Comparison of ENCODE assay signal across 8 mouse cellular contexts in the genomic region with DNA sequence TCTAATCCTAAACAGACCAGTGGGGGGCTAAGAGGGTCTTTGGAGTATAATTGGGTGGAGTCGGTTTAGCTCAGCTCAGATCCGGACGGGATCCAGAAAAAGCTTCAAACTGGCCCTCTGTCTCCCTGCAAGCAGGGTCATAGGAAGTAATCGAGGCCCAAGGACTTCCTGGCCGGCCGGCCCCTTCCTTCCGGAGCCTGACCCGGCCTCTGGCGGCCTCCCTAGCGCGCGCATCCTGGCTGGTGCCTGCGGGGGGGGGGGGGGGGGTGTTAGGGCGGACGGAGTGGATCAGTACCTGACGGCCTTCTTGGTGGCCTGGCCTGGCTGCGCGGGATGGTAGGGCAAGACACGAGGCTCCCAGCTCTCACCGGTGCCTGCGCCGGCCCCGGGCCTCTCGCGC. TPM values are rescaled to one million over a fixed set of nuclear protein-coding genes. Genes with fewer than 3 reads are reported as not detected.
DNase-seq lines count a peak whose midpoint lies in the region; ATAC-seq and TF ChIP-seq lines count a peak whose summit lies in the region.

No protein-coding gene starts in this region.

- peak overlapping the region; percentile 80 for H3K4me3 ChIP-seq in G1E (ENCODE audit: low read depth, low read length)
- peak overlapping the region; percentile 85 for H3K4me3 ChIP-seq in forebrain, embryonic 14.5 days (ENCODE audit: low read depth, low read length)
- peak overlapping the region; percentile 74 for H3K4me3 ChIP-seq in intestine, postnatal 0 days (ENCODE audit: low read depth, low read length)
- H3K4me3 ChIP-seq in lung, embryonic 14.5 days (ENCODE audit: low read depth, low read length), result peak overlapping the region; percentile 72
- peak overlapping the region; percentile 75 for H3K4me3 ChIP-seq in stomach, embryonic 16.5 days (replicated peaks; ENCODE audit: low read length)

- H3K9ac ChIP-seq in forebrain, embryonic 14.5 days (ENCODE audit: low read length), result peak overlapping the region; percentile 86
- H3K9ac ChIP-seq in intestine, postnatal 0 days (ENCODE audit: low read depth, low read length), result peak overlapping the region; percentile 67
- H3K9ac ChIP-seq in lung, embryonic 14.5 days, result peak overlapping the region; percentile 66
- peak overlapping the region; percentile 83 for H3K9ac ChIP-seq in stomach, embryonic 16.5 days (ENCODE audit: low read length)

- H3K27ac ChIP-seq in forebrain, embryonic 14.5 days (ENCODE audit: low read depth, low read length), result peak overlapping the region; percentile 80
- H3K27ac ChIP-seq in intestine, postnatal 0 days (ENCODE audit: low read depth, low read length), result peak overlapping the region; percentile 80
- peak overlapping the region; percentile 81; the same call in 1 of the 2 replicates for H3K27ac ChIP-seq in lung, embryonic 14.5 days (ENCODE audit: low read depth)
- peak overlapping the region; percentile 78 for H3K27ac ChIP-seq in stomach, embryonic 16.5 days (ENCODE audit: low read length)

- peak overlapping the region; percentile 89 for H3K4me2 ChIP-seq in forebrain, embryonic 14.5 days (ENCODE audit: low read length)
- H3K4me2 ChIP-seq in intestine, postnatal 0 days (replicated peaks; ENCODE audit: low read depth), result peak overlapping the region; percentile 97
- peak overlapping the region; percentile 79 for H3K4me2 ChIP-seq in lung, embryonic 14.5 days
- peak overlapping the region; percentile 51 for H3K4me2 ChIP-seq in stomach, embryonic 16.5 days (ENCODE audit: low read depth, low read length)

- H3K9me3 ChIP-seq in G1E (replicated peaks), result no peaks in the 10 kb centered on the region
- H3K9me3 ChIP-seq in forebrain, embryonic 14.5 days (replicated peaks; ENCODE audit: control insufficient read depth, low read length), result no peaks in the 10 kb centered on the region
- no peaks in the 10 kb centered on the region for H3K9me3 ChIP-seq in intestine, postnatal 0 days (ENCODE audit: control insufficient read depth)
- no peaks in the 10 kb centered on the region for H3K9me3 ChIP-seq in lung, embryonic 14.5 days (ENCODE audit: low read depth, low read length)
- no peaks in the 10 kb centered on the region for H3K9me3 ChIP-seq in stomach, embryonic 16.5 days (replicated peaks; ENCODE audit: control insufficient read depth, low read length)

- H3K27me3 ChIP-seq in G1E (ENCODE audit: insufficient read depth, low read length), result peaks cover 4% of the 10 kb centered on the region; the same call in 1 of the 2 replicates
- H3K27me3 ChIP-seq in forebrain, embryonic 14.5 days (replicated peaks; ENCODE audit: control insufficient read depth, insufficient read depth, low read length), result no peaks in the 10 kb centered on the region; the same call in 1 of the 2 replicates
- peaks cover 11% of the 10 kb centered on the region; the same call in 1 of the 2 replicates for H3K27me3 ChIP-seq in intestine, postnatal 0 days (replicated peaks; ENCODE audit: control insufficient read depth, insufficient read depth, low read length)
- H3K27me3 ChIP-seq in lung, embryonic 14.5 days (ENCODE audit: insufficient read depth, low read length), result peaks cover 38% of the 10 kb centered on the region
- peaks cover 27% of the 10 kb centered on the region for H3K27me3 ChIP-seq in stomach, embryonic 16.5 days (ENCODE audit: control insufficient read depth, insufficient read depth, low read length)

- H3K4me1 ChIP-seq in G1E (ENCODE audit: insufficient read depth, low read depth, low read length), result peaks cover 58% of the 10 kb centered on the region
- H3K4me1 ChIP-seq in forebrain, embryonic 14.5 days (ENCODE audit: control insufficient read depth, insufficient read depth, low read length), result peaks cover 30% of the 10 kb centered on the region
- no peaks in the 10 kb centered on the region for H3K4me1 ChIP-seq in intestine, postnatal 0 days (replicated peaks; ENCODE audit: control insufficient read depth, insufficient read depth, low read length)
- H3K4me1 ChIP-seq in lung, embryonic 14.5 days (ENCODE audit: insufficient read depth), result 0 out of 2 replicates have a peak, but pooled peaks cover 12% of the 10 kb centered on the region
- peaks cover 18% of the 10 kb centered on the region; the same call in 1 of the 2 replicates for H3K4me1 ChIP-seq in stomach, embryonic 16.5 days (ENCODE audit: control insufficient read depth, insufficient read depth, low read length)

- peak; percentile 34 for DNase-seq in 416B (ENCODE audit: low read depth)
- DNase-seq in G1E (ENCODE audit: low spot score), result peak; percentile 79
- peak; percentile 33 for DNase-seq in forebrain, embryonic 14.5 days (ENCODE audit: low spot score)
- peak; percentile 69 for DNase-seq in lung, embryonic 14.5 days
- no peak for DNase-seq in cerebellum, adult 8-10 months
- no peak for DNase-seq in right cerebral cortex, postnatal 10 days (ENCODE audit: low spot score in 2 of 2)

- TF ChIP-seq CTCF in G1E (IDR thresholded peaks at IDR 0.05; ENCODE audit: low read depth, low read length), result no peak
- TF ChIP-seq CTCF in intestine, postnatal 0 days (IDR thresholded peaks at IDR 0.05; ENCODE audit: low read depth), result no peak
- no peak for TF ChIP-seq CTCF in lung, embryonic 14.5 days (IDR thresholded peaks at IDR 0.05; ENCODE audit: low read depth)

- no peak for ATAC-seq in G1E (ENCODE audit: extremely low read depth, insufficient number of reproducible peaks, low FRiP score, poor library complexity, severe bottlenecking)
- ATAC-seq in forebrain, embryonic 14.5 days, result no peak
- no peak for ATAC-seq in intestine, postnatal 0 days
- ATAC-seq in lung, embryonic 14.5 days (ENCODE audit: insufficient read depth), result no peak; the same call in 1 of the 2 replicates
- no peak for ATAC-seq in stomach, embryonic 16.5 days (ENCODE audit: insufficient read depth, low FRiP score)

- H3K36me3 ChIP-seq in G1E (replicated peaks), result peaks cover 49% of the 10 kb centered on the region
- H3K36me3 ChIP-seq in forebrain, embryonic 14.5 days (ENCODE audit: control insufficient read depth, insufficient read depth, low read length), result peaks cover 48% of the 10 kb centered on the region
- peaks cover 32% of the 10 kb centered on the region; the same call in 1 of the 2 replicates for H3K36me3 ChIP-seq in intestine, postnatal 0 days (ENCODE audit: control insufficient read depth, insufficient read depth)
- peaks cover 27% of the 10 kb centered on the region for H3K36me3 ChIP-seq in lung, embryonic 14.5 days (ENCODE audit: insufficient read depth)
- peaks cover 13% of the 10 kb centered on the region for H3K36me3 ChIP-seq in stomach, embryonic 16.5 days (ENCODE audit: control insufficient read depth, insufficient read depth, low read length)

- under 1% methylated on average over 24 of the region's 25 CpGs for WGBS in forebrain, embryonic 14.5 days
- under 1% methylated on average over 24 of the region's 25 CpGs for WGBS in intestine, postnatal 0 days
- under 1% methylated on average over 20 of the region's 25 CpGs for WGBS in lung, embryonic 14.5 days
- 1% methylated on average over 21 of the region's 25 CpGs for WGBS in stomach, embryonic 16.5 days

RNA-seq across cellular contexts. Expression of a gene that starts 0.6 kb away (rescaled TPM):
- 19.9 and 23.6 TPM in 2 replicates for total RNA-seq in G1E (2014; fragmentation: Nextera tagmentation)
- total RNA-seq in G1E (2017), result 12.0 and 16.6 TPM in 2 replicates
- polyA plus RNA-seq in G1E (2012), result 119 and 121 TPM in 2 replicates
- polyA plus RNA-seq in forebrain, embryonic 14.5 days (2014; fragmentation: Nextera tagmentation; extraction: Ambion mirVana), result 21.6 and 24.2 TPM in 2 replicates
- polyA plus RNA-seq in intestine, postnatal 0 days (2015; fragmentation: Nextera tagmentation; extraction: Ambion mirVana), result 21.8 and 22.3 TPM in 2 replicates
- polyA plus RNA-seq in lung, embryonic 14.5 days (2014; fragmentation: Nextera tagmentation; extraction: Ambion mirVana), result 32.8 and 35.1 TPM in 2 replicates
- polyA plus RNA-seq in stomach, embryonic 16.5 days (2015; fragmentation: Nextera tagmentation; extraction: Ambion mirVana), result 28.0 and 28.1 TPM in 2 replicates

RNA-seq across cellular contexts. Expression of a gene that starts 0.8 kb away (rescaled TPM):
- total RNA-seq in G1E (2014; fragmentation: Nextera tagmentation) (0.30 TPM in 1 of 2 replicates, not detected in the other), G1E (2017) (0.76 and 1.1 TPM in 2 replicates)
- 4.0 and 4.8 TPM in 2 replicates for polyA plus RNA-seq in G1E (2012)
- 41.3 and 50.4 TPM in 2 replicates for polyA plus RNA-seq in forebrain, embryonic 14.5 days (2014; fragmentation: Nextera tagmentation; extraction: Ambion mirVana)
- 1.3 and 1.6 TPM in 2 replicates for polyA plus RNA-seq in intestine, postnatal 0 days (2015; fragmentation: Nextera tagmentation; extraction: Ambion mirVana)
- 0.26 and 0.72 TPM in 2 replicates for polyA plus RNA-seq in lung, embryonic 14.5 days (2014; fragmentation: Nextera tagmentation; extraction: Ambion mirVana)
- 1.6 and 2.1 TPM in 2 replicates for polyA plus RNA-seq in stomach, embryonic 16.5 days (2015; fragmentation: Nextera tagmentation; extraction: Ambion mirVana)

RNA-seq across cellular contexts. Expression of a gene that starts 27.8 kb away (rescaled TPM):
- total RNA-seq in G1E (2014; fragmentation: Nextera tagmentation) (not detected in 2 replicates), G1E (2017) (0.05 and 0.17 TPM in 2 replicates)
- not detected in 2 replicates for polyA plus RNA-seq in G1E (2012)
- 17.0 and 17.7 TPM in 2 replicates for polyA plus RNA-seq in forebrain, embryonic 14.5 days (2014; fragmentation: Nextera tagmentation; extraction: Ambion mirVana)
- 17.1 and 17.6 TPM in 2 replicates for polyA plus RNA-seq in intestine, postnatal 0 days (2015; fragmentation: Nextera tagmentation; extraction: Ambion mirVana)
- 83.9 and 93.3 TPM in 2 replicates for polyA plus RNA-seq in lung, embryonic 14.5 days (2014; fragmentation: Nextera tagmentation; extraction: Ambion mirVana)
- polyA plus RNA-seq in stomach, embryonic 16.5 days (2015; fragmentation: Nextera tagmentation; extraction: Ambion mirVana), result 34.1 and 44.4 TPM in 2 replicates

RNA-seq across cellular contexts. Expression of a gene that starts 28.3 kb away (rescaled TPM):
- total RNA-seq in G1E (2014; fragmentation: Nextera tagmentation), result 1.1 and 2.9 TPM in 2 replicates
- 1.7 and 2.6 TPM in 2 replicates for total RNA-seq in G1E (2017)
- 8.7 and 8.8 TPM in 2 replicates for polyA plus RNA-seq in G1E (2012)
- 0.76 and 0.84 TPM in 2 replicates for polyA plus RNA-seq in forebrain, embryonic 14.5 days (2014; fragmentation: Nextera tagmentation; extraction: Ambion mirVana)
- polyA plus RNA-seq in intestine, postnatal 0 days (2015; fragmentation: Nextera tagmentation; extraction: Ambion mirVana), result 0.97 and 1.2 TPM in 2 replicates
- polyA plus RNA-seq in lung, embryonic 14.5 days (2014; fragmentation: Nextera tagmentation; extraction: Ambion mirVana), result 0.12 and 0.18 TPM in 2 replicates
- polyA plus RNA-seq in stomach, embryonic 16.5 days (2015; fragmentation: Nextera tagmentation; extraction: Ambion mirVana), result 1.3 and 1.4 TPM in 2 replicates

RNA-seq across cellular contexts. Expression of a gene that starts 28.4 kb away (rescaled TPM):
- total RNA-seq in G1E (2014; fragmentation: Nextera tagmentation) (not detected in 2 replicates), G1E (2017) (not detected in 2 replicates)
- polyA plus RNA-seq in G1E (2012), result not detected in 2 replicates
- polyA plus RNA-seq in forebrain, embryonic 14.5 days (2014; fragmentation: Nextera tagmentation; extraction: Ambion mirVana), result 4.9 and 6.3 TPM in 2 replicates
- 3.2 and 3.3 TPM in 2 replicates for polyA plus RNA-seq in intestine, postnatal 0 days (2015; fragmentation: Nextera tagmentation; extraction: Ambion mirVana)
- 1.7 and 2.1 TPM in 2 replicates for polyA plus RNA-seq in lung, embryonic 14.5 days (2014; fragmentation: Nextera tagmentation; extraction: Ambion mirVana)
- 7.4 and 8.3 TPM in 2 replicates for polyA plus RNA-seq in stomach, embryonic 16.5 days (2015; fragmentation: Nextera tagmentation; extraction: Ambion mirVana)

Comparison
In these comparisons a context has a peak if more than half of its experiments do, and no peak if none do; other contexts are left out.
1. DNase-seq: peak in 416B (single experiment), G1E (single experiment), forebrain, embryonic 14.5 days (single experiment) and lung, embryonic 14.5 days (single experiment); none in cerebellum, adult 8-10 months (single experiment) and right cerebral cortex, postnatal 10 days (0 of 2).
2. RNA of a gene that starts 27.8 kb away (polyA plus RNA-seq): 83.9 to 93.3 TPM in lung, embryonic 14.5 days, 34.1 to 44.4 TPM in stomach, embryonic 16.5 days, 17.1 to 17.6 TPM in intestine, postnatal 0 days and 17.0 to 17.7 TPM in forebrain, embryonic 14.5 days; not detected in G1E; every median in the first group is over 10 times any median in the second.
3. Peak in every context shown above with its lines, with median percentiles within 50 percentile points of each other: H3K4me3 ChIP-seq, H3K27ac ChIP-seq, H3K4me2 ChIP-seq and H3K9ac ChIP-seq.